Mouse (Mus musculus) midbrain, embryonic 10.5 days (tissue): ENCODE results near the gene Mcrs1. TPM values are rescaled to one million over a fixed set of nuclear protein-coding genes. Genes with fewer than 3 reads are reported as not detected.
"Not testable (repeated sequence)": the region's sequence is repeated elsewhere in the genome, so short reads cannot be mapped to it uniquely, and the experiment has no call there.

ENCODE experiments used
- DNase-seq: peaks from one replicate; pipeline ENCODE4 v3.0.0-alpha.2; 2017; ENCODE audit warnings: low spot score
- H3K27ac ChIP-seq: fragments of 300-500 bp; sonication (generic); replicated peaks from 2 replicates; pipeline ENCODE4 v1.5.1; 2016; ENCODE audit warnings: mild to moderate bottlenecking
- H3K27me3 ChIP-seq: fragments of 300-500 bp; sonication (generic); 2 replicates; pipeline ENCODE4 v1.6.1; 2016; ENCODE audit warnings: low read depth, mild to moderate bottlenecking; ENCODE audit not compliant: poor library complexity, severe bottlenecking
- H3K36me3 ChIP-seq: fragments of 300-500 bp; sonication (generic); 2 replicates; pipeline ENCODE4 v1.6.1; 2016; ENCODE audit warnings: mild to moderate bottlenecking, moderate library complexity
- H3K4me1 ChIP-seq: fragments of 300-500 bp; sonication (generic); 2 replicates; pipeline ENCODE4 v1.6.1; 2016
- H3K4me3 ChIP-seq: fragments of 300-500 bp; sonication (generic); 2 replicates; pipeline ENCODE4 v1.5.1; 2016; ENCODE audit warnings: mild to moderate bottlenecking, moderate library complexity
- H3K9me3 ChIP-seq: fragments of 300-500 bp; sonication (generic); replicated peaks from 2 replicates; pipeline ENCODE4 v1.6.1; 2016; ENCODE audit warnings: mild to moderate bottlenecking
- WGBS: fragments of 180-500 bp; shearing (Covaris S2); methylation state at CpG from one replicate; pipeline ENCODE4 v1.1.7; 2016; 5-methylcytosine and 5-hydroxymethylcytosine counted together
- polyA plus RNA-seq: library from polyadenylated mRNA; unstranded; fragments of >200 nt; fragmentation: Nextera tagmentation; extraction: Ambion mirVana; gene quantifications from 2 replicates; pipeline ENCODE4 v1.2.1, GENCODE M21; 2016

The Mcrs1 gene
- polyA plus RNA-seq, 1 experiment from 2014 or later: 202 TPM

DNA sequence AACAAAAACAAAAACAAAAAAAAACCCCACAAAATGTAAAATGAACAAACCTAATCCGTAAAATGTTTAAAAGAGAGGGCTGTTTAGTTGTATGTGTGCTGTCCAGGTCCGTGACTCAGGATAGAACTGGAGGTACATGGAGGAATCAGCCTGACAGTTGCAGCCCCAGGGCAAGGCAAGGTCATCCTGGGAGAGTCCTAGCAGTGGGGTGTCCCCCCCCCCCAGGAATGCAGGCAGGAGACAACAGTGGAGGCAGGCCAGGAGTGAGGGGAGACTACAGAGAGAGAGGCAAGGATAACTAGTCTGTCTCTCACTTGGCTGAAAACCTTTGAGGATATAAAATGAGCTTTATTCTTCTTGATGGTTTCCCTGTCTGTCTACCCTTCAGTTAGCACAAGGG lies 12.6 kb upstream of the Mcrs1 start:
- Histone ChIP-seq H3K4me1 (peaks cover 21% of the 10 kb centered on the region), H3K4me3 (no peak overlapping the region), H3K27ac (no peak overlapping the region), H3K36me3 (no peaks in the 10 kb centered on the region), H3K9me3 (no peaks in the 10 kb centered on the region), H3K27me3 (no peaks in the 10 kb centered on the region)
- 74% methylated on average over 2 of the region's 2 CpGs for WGBS
- no peak for DNase-seq

DNA sequence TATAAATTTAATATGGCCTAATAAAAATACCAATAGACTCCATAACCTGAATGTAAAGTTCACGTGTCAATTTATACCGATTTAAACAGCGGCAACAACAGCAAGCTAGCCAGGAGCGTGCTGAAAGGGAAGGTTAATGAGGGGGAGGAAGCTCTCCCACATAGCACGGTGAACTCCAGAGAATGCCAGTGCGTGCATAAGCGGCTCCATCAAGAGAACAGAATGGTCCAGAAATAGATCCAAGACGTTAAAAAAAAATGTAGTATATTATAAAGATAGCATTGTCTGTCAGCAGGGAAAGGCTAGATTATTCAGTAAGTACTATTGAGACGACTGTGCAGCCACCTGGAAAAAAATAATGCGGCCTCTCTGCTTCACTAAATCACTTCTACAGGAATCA lies 10.9 kb upstream of the Mcrs1 start:
- WGBS: 85% methylated on average over 10 of the region's 10 CpGs
- H3K4me1 ChIP-seq: peaks cover 24% of the 10 kb centered on the region
- H3K4me3 ChIP-seq: no peak overlapping the region
- H3K9me3 ChIP-seq: no peaks in the 10 kb centered on the region
- no peak for DNase-seq
- no peaks in the 10 kb centered on the region for H3K27me3 ChIP-seq
- H3K27ac ChIP-seq: no peak overlapping the region
- H3K36me3 ChIP-seq: no peaks in the 10 kb centered on the region

DNA sequence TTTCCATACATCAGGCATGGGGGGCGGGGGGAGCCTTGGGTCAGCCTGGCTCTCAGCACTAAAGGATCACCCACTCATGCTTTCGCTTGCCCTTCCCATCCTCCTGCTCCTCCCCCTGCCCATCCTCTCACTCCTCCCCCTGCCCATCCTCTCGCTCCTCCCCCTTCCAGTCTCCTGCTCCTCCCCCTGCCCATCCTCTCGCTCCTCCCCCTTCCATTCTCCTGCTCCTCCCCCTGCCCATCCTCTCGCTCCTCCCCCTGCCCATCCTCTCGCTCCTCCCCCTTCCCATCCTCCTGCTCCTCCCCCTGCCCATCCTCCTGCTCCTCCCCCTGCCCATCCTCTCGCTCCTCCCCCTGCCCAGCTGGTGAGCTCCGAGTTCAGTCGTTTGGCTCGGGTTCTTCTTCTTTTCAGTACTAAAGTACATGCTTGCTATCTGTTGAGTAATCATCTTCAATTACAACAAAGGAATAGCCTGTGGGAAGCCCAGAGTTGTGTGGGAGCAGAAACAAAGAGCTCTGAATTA lies 8.0 kb upstream of the Mcrs1 start:
- H3K27ac ChIP-seq: peak overlapping the region; percentile 67

DNA sequence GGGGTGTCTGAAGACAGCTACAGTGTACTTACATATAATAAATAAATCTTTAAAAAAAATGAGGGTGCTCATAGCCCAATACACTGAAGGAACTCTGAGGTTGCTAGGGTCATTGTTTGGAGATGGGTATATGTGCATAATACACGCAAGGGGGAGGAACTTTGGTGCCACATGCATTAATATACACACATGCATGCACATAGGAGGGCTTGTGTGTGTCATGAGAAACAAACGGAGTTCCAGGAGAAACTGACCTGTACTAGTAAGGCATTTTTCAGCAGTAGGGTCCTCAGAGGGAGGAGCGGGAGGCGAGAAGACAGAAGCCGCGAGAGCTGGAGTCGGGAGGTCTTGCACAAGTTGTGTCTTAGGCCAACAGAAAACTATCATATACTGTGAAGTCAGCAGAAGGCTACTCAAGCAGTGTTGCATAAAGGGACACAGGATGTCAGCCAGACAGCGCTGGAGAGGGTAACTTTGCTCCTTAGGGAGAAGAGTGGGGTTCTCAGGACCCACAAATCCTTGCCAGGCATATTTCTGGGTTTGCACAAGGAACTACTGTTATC lies 7.5 kb upstream of the Mcrs1 start:
- H3K9me3 ChIP-seq: no peaks in the 10 kb centered on the region
- H3K4me1 ChIP-seq: peaks cover 13% of the 10 kb centered on the region
- 71% methylated on average over 8 of the region's 8 CpGs for WGBS
- peak overlapping the region; percentile 39 for H3K4me3 ChIP-seq
- no peaks in the 10 kb centered on the region for H3K36me3 ChIP-seq
- H3K27me3 ChIP-seq: no peaks in the 10 kb centered on the region
- peak overlapping the region; percentile 67 for H3K27ac ChIP-seq
- DNase-seq: no peak

More for the DNA sequence above, 8.0 kb upstream of the Mcrs1 start:
- Histone ChIP-seq H3K27me3 (no peaks in the 10 kb centered on the region), H3K36me3 (no peaks in the 10 kb centered on the region), H3K4me1 (peaks cover 18% of the 10 kb centered on the region), H3K4me3 (peak overlapping the region; percentile 39), H3K9me3 (no peaks in the 10 kb centered on the region)
- 1% methylated on average over 9 of the region's 10 CpGs for WGBS
- peak; percentile 89 for DNase-seq

DNA sequence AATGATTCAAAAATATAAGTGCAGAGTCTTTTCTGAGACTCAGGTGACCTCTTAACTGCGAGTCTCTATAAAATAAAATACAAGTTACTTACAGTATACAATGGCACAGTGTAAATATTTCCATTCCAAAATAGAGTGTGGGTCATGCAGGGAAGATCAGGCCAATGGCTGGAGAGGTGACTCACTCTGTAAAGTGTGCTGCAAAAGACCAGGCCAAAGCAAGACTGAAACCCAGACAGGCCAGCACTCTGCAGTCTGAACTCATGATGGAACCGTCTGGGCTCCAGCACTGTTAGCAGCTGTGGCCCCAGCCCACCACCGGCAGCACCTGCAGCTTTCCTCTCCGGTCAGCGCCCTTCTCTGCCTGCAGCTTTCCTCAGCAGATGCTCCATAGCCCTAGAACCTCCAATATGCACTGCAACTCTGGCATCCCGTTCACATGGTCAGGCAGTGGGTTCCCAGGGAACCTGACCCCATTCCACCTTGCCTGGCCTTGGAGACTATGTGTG lies 3.5 kb upstream of the Mcrs1 start:
- no peak overlapping the region for H3K4me3 ChIP-seq
- no peak for DNase-seq
- no peaks in the 10 kb centered on the region for H3K9me3 ChIP-seq
- H3K27me3 ChIP-seq: no peaks in the 10 kb centered on the region
- WGBS: 84% methylated on average over 6 of the region's 6 CpGs
- no peak overlapping the region for H3K27ac ChIP-seq
- H3K36me3 ChIP-seq: no peaks in the 10 kb centered on the region
- H3K4me1 ChIP-seq: peaks cover 35% of the 10 kb centered on the region

DNA sequence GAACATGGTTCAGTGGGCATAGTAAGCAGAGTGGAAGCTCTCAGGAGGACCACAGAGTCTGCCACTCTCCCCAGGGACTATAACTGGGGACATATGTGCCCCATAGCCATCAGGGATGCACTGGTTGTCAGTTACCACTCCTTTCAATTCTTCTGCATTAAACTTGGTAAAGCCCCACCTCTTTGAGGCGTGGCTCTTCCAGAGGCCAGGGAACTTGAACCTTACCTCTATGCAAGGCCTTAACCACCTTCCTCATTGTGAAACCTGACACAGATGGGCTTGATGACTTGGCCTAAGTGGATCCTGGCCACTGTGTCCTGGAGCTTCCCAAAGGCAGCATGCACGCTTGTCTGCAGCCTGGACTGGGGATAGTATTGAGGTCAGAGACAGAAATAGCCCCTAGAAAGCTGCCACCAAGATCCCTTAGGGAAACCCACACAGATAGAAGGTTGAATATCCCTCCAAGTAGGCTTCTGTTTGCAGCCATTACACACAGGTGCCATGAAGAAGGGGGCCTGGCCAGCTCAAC lies 2.8 kb upstream of the Mcrs1 start:
- DNase-seq: no peak
- Histone ChIP-seq H3K4me1 (peaks cover 33% of the 10 kb centered on the region), H3K27me3 (no peaks in the 10 kb centered on the region), H3K27ac (no peak overlapping the region), H3K4me3 (no peak overlapping the region), H3K9me3 (no peaks in the 10 kb centered on the region), H3K36me3 (peaks cover 7% of the 10 kb centered on the region)
- WGBS: 85% methylated on average over 2 of the region's 2 CpGs

DNA sequence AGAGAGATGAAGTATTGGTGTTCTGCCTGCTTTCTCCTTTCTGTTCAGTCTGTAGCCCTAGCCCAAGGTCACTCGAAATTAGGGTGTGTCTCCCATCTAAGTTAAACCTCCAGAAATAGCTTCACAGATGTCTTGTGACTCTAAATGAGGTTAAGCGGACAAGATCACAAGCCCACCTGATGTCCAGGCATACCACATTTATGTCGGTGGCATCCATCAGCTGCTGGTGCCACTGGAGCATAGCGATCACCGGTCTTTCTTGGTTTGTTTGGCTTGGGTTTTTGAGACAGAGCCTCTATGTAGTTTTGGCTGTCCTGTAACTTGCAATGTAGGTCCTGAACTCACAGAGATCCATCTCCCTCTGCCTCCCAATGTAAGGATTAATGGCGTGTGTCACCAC lies 2.0 kb upstream of the Mcrs1 start:
- 92% methylated on average over 6 of the region's 6 CpGs for WGBS
- H3K4me1 ChIP-seq: peaks cover 28% of the 10 kb centered on the region
- H3K4me3 ChIP-seq: no peak overlapping the region
- peaks cover 15% of the 10 kb centered on the region for H3K36me3 ChIP-seq
- no peak overlapping the region for H3K27ac ChIP-seq
- H3K27me3 ChIP-seq: no peaks in the 10 kb centered on the region
- DNase-seq: no peak
- no peaks in the 10 kb centered on the region for H3K9me3 ChIP-seq

DNA sequence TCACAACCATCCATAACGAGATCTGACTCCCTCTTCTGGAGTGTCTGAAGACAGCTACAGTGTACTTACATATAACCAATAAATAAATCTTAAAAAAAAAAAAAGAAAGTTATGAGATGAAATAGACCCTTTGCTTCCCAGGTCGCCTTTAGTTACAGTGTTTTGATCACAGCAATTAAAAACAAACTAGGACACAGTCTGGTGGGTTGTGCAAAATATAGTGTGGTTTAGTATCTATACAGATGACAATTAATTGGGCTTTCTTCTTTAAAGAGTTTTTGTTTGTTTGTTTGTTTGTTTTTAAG lies 1.4 kb upstream of the Mcrs1 start:
- not testable (repeated sequence) for H3K9me3 ChIP-seq, H3K27ac ChIP-seq, H3K27me3 ChIP-seq, DNase-seq
- peaks cover 21% of the 10 kb centered on the region for H3K36me3 ChIP-seq
- H3K4me1 ChIP-seq: peaks cover 28% of the 10 kb centered on the region
- 44% methylated on average over 2 of the region's 2 CpGs for WGBS
- H3K4me3 ChIP-seq: peak overlapping the region; percentile 75

DNA sequence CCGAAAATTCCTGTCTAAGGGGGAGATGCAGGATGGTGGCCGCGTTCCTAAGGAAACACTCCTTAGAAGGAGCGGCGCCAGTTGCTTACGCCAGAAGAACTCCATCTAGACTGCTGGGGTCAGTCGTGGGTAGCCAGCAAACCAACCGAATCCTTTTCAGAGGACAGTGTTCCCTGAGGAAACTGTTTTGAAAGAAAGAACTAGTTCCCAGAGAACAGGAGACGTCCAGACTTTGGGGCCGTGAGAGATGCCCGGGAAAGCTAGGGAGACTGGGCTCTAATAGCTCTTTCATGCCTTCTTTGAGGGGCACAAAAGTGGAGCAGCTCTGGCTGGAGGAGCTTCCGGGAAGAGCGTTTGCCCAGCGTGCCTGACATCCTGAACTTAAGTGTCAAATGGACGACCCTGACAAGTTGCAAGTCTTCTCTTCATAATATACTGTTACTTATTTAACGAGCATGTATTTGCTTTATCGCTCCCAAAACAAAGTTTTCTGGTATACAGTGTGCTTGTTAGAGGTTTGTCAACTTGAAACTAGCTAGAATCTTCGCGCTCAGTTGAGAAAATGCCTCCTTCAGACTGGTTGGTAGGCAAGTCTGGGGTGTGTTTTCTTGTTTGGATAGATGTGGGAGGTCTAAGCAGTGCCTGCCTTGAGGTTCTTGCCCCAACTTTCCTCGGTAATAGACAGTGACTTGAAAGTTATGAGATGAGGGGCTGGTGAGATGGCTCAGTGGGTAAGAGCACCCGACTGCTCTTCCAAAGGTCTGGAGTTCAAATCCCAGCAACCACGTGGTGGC lies 817 bp upstream of the Mcrs1 start:
- 7% methylated on average over 22 of the region's 22 CpGs for WGBS
- no peak for DNase-seq

DNA sequence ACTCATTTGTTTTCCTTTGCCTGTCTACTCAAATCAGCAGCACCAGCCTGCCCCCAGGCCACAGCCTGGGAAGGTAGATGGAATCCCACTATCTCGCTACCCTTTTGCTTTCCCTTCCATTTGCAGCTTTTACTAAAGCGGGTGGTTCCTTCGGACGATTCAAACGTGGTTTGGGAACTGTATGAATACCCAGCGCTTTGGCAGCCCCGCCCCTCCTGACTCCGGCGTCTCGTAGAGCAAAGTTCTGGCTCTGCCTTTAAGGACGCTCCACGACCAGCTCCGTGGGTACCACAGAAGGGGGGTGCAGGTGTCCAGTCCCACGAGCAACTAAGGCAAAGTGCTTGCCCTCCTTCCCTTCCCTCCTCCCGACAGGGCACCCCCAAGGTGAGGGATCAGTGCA lies 650 bp downstream of the Mcrs1 start:
- H3K9me3 ChIP-seq: not testable (repeated sequence)
- WGBS: under 1% methylated on average over 14 of the region's 15 CpGs
- peaks cover 42% of the 10 kb centered on the region for H3K36me3 ChIP-seq

More for the DNA sequence above, 817 bp upstream of the Mcrs1 start:
- peak overlapping the region; percentile 93 for H3K27ac ChIP-seq
- H3K4me3 ChIP-seq: peak overlapping the region; percentile 75
- no peaks in the 10 kb centered on the region for H3K27me3 ChIP-seq
- H3K4me1 ChIP-seq: peaks cover 28% of the 10 kb centered on the region
- H3K36me3 ChIP-seq: peaks cover 27% of the 10 kb centered on the region
- no peaks in the 10 kb centered on the region for H3K9me3 ChIP-seq

DNA sequence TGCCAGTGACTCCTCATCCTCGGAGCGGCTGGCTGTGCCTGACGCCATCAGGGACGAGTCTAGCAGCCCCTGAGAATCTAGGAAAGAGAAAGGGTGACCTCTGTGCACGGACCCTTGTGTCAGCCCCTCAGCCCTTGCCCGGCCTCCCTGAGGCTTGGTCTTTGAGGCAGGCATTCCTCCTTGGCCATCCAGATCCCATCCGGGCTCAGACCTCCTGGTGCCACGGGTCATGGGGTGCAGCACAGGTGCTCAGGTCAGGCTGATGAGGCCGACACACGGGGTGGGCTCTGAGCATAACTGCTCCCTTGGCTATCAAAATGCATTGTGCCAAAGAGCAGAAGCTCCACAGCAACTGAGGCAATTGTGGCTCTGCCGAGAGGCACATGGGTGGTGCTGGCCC lies 1.8 kb downstream of the Mcrs1 start:
- Histone ChIP-seq H3K27ac (no peak overlapping the region), H3K4me3 (peak overlapping the region; percentile 75; the same call in 1 of the 2 replicates), H3K36me3 (peaks cover 53% of the 10 kb centered on the region), H3K9me3 (no peaks in the 10 kb centered on the region), H3K27me3 (no peaks in the 10 kb centered on the region), H3K4me1 (peaks cover 28% of the 10 kb centered on the region)
- 93% methylated on average over 11 of the region's 11 CpGs for WGBS
- DNase-seq: no peak

More for the DNA sequence above, 650 bp downstream of the Mcrs1 start:
- Histone ChIP-seq H3K4me1 (peaks cover 28% of the 10 kb centered on the region), H3K4me3 (peak overlapping the region; percentile 75), H3K27ac (peak overlapping the region; percentile 74)
- not testable (repeated sequence) for DNase-seq, H3K27me3 ChIP-seq

DNA sequence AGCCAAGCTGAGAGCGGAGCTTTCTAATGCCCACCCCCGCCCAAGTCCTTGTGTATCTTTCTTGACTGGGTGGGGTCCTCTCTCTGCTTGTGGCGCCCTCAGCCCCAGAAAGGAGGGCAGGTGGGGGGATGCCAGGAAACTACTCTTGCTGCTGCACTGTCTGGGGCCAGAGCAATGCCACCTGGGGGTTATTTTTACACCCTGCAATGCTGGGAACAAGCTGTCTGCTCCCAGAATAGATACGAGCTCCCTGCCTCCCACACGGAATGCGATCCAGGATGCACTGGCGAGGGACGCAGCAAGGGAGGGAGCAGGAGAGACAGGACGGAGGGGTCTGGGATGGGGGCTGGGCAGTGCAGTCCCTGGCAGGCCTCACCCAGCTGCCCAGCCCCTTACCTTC lies 2.8 kb downstream of the Mcrs1 start:
- peaks cover 28% of the 10 kb centered on the region for H3K4me1 ChIP-seq
- WGBS: 85% methylated on average over 9 of the region's 9 CpGs
- H3K4me3 ChIP-seq: no peak overlapping the region
- no peak overlapping the region for H3K27ac ChIP-seq
- H3K27me3 ChIP-seq: no peaks in the 10 kb centered on the region
- no peak for DNase-seq
- H3K9me3 ChIP-seq: no peaks in the 10 kb centered on the region
- peaks cover 63% of the 10 kb centered on the region for H3K36me3 ChIP-seq

DNA sequence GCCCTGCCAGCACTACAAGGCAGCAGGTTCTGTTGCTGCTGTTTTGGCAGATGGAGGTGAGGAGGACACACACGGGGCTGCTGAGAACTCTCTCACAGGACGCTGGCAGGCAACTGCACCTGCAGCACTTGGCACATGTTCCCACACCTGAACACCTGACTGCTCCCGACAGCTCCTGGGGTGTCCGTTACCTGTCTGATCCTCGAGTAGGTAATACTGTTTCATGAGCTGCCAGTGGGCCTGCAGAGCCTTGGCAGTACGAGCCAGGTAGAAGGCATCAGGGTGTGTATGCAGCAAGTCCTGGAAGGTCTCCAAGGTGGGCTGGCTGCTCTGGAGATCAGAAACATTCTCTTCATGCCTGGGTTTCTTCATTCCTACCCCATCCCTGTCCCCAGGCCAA lies 5.0 kb downstream of the Mcrs1 start:
- DNase-seq, H3K9me3 ChIP-seq, H3K27me3 ChIP-seq, H3K4me3 ChIP-seq, H3K27ac ChIP-seq: not testable (repeated sequence)
- 92% methylated on average over 6 of the region's 6 CpGs for WGBS
- Histone ChIP-seq H3K4me1 (peaks cover 14% of the 10 kb centered on the region), H3K36me3 (peaks cover 84% of the 10 kb centered on the region)
